Mouse (Mus musculus) hindbrain, embryonic 11.5 days (tissue): Measurements from ENCODE around the gene Itga6. TPM values are rescaled to one million over a fixed set of nuclear protein-coding genes. Genes with fewer than 3 reads are reported as not detected.

Experiments used
- ATAC-seq: fragments of 200-750 bp; cut with Nextera tagmentation; 2 replicates; pipeline ENCODE4 v1.8.0; 2017; ENCODE audit warnings: mild to moderate bottlenecking, moderate TSS enrichment, moderate library complexity; ENCODE audit not compliant: low FRiP score
- DNase-seq: peaks from one replicate; pipeline ENCODE4 v3.0.0-alpha.2; 2015; ENCODE audit warnings: low spot score
- H3K27ac ChIP-seq: fragments of 300-500 bp; sonication (generic); 2 replicates; pipeline ENCODE4 v1.5.1; 2014; ENCODE audit warnings: mild to moderate bottlenecking, low read depth, low read length
- H3K27me3 ChIP-seq: fragments of 300-500 bp; sonication (generic); 2 replicates; pipeline ENCODE4 v1.6.1; 2014; ENCODE audit warnings: mild to moderate bottlenecking, low read length, moderate library complexity, mixed read lengths; ENCODE audit not compliant: control insufficient read depth, insufficient read depth
- H3K36me3 ChIP-seq: fragments of 300-500 bp; sonication (generic); 2 replicates; pipeline ENCODE4 v1.6.1; 2014; ENCODE audit warnings: mild to moderate bottlenecking, low read length, moderate library complexity, mixed read lengths; ENCODE audit not compliant: control insufficient read depth, insufficient read depth
- H3K4me1 ChIP-seq: fragments of 300-500 bp; sonication (generic); replicated peaks from 2 replicates; pipeline ENCODE4 v1.6.1; 2014; ENCODE audit warnings: low read length, mixed read lengths; ENCODE audit not compliant: control insufficient read depth, insufficient read depth
- H3K4me2 ChIP-seq: fragments of 300-500 bp; sonication (generic); replicated peaks from 2 replicates; pipeline ENCODE4 v1.6.1; 2014; ENCODE audit warnings: mild to moderate bottlenecking, low read depth, low read length
- H3K4me3 ChIP-seq: fragments of 300-500 bp; sonication (generic); 2 replicates; pipeline ENCODE4 v1.5.1; 2014; ENCODE audit warnings: low read depth, low read length
- H3K9ac ChIP-seq: fragments of 300-500 bp; sonication (generic); 2 replicates; pipeline ENCODE4 v1.6.1; 2014; ENCODE audit warnings: low read depth, low read length
- H3K9me3 ChIP-seq: fragments of 300-500 bp; sonication (generic); 2 replicates; pipeline ENCODE4 v1.6.1; 2016; ENCODE audit warnings: low read length; ENCODE audit not compliant: control insufficient read depth
- WGBS: fragments of 180-500 bp; shearing (Covaris S2); extraction: QIAGEN DNeasy Blood & Tissue Kit; methylation state at CpG from one replicate; pipeline ENCODE4 v1.1.7; 2014; 5-methylcytosine and 5-hydroxymethylcytosine counted together
- polyA plus RNA-seq: library from polyadenylated mRNA; unstranded; fragments of >200 nt; fragmentation: Nextera tagmentation; extraction: Ambion mirVana; gene quantifications from 2 replicates; pipeline ENCODE4 v1.2.1, GENCODE M21; 2014

The Itga6 gene
- polyA plus RNA-seq, 1 experiment from 2014 or later: 25.5 TPM

GRCm38 (mm10) chr2:71751863-71752262 lies 6.4 kb downstream of the Itga6 start:
- Histone ChIP-seq H3K27me3 (0 out of 2 replicates have a peak, but pooled peaks cover 3% of the 10 kb centered on the region), H3K9ac (no peak overlapping the region), H3K4me2 (no peak overlapping the region), H3K9me3 (no peaks in the 10 kb centered on the region), H3K4me3 (no peak overlapping the region), H3K36me3 (no peaks in the 10 kb centered on the region), H3K4me1 (0 out of 2 replicates have a peak, but pooled peaks cover 3% of the 10 kb centered on the region), H3K27ac (no peak overlapping the region)
- DNase-seq: no peak
- ATAC-seq: no peak
- WGBS: 86% methylated on average over 2 of the region's 2 CpGs

- Histone ChIP-seq H3K36me3 (no peaks in the 10 kb centered on the region), H3K9ac (no peak overlapping the region), H3K4me1 (0 out of 2 replicates have a peak, but pooled peaks cover 3% of the 10 kb centered on the region), H3K4me3 (no peak overlapping the region), H3K9me3 (no peaks in the 10 kb centered on the region), H3K4me2 (no peak overlapping the region), H3K27ac (no peak overlapping the region), H3K27me3 (0 out of 2 replicates have a peak, but pooled peaks cover 3% of the 10 kb centered on the region)
- no peak for DNase-seq
- no peak for ATAC-seq
- 85% methylated on average over 2 of the region's 2 CpGs for WGBS
Measured at GRCm38 (mm10) chr2:71752383-71752782, 7.0 kb downstream of the Itga6 start.

- no peak overlapping the region for H3K9ac ChIP-seq
- H3K27me3 ChIP-seq: 0 out of 2 replicates have a peak, but pooled peaks cover 3% of the 10 kb centered on the region
- no peak overlapping the region for H3K27ac ChIP-seq
- ATAC-seq (no peak), DNase-seq (no peak)
- H3K36me3 ChIP-seq: no peaks in the 10 kb centered on the region
- H3K4me3 ChIP-seq: no peak overlapping the region
- 77% methylated on average over 4 of the region's 4 CpGs for WGBS
- no peak overlapping the region for H3K4me2 ChIP-seq
- no peaks in the 10 kb centered on the region for H3K9me3 ChIP-seq
- H3K4me1 ChIP-seq: 0 out of 2 replicates have a peak, but pooled peaks cover 3% of the 10 kb centered on the region
Measured at GRCm38 (mm10) chr2:71753161-71753560, 7.7 kb downstream of the Itga6 start.

DNA sequence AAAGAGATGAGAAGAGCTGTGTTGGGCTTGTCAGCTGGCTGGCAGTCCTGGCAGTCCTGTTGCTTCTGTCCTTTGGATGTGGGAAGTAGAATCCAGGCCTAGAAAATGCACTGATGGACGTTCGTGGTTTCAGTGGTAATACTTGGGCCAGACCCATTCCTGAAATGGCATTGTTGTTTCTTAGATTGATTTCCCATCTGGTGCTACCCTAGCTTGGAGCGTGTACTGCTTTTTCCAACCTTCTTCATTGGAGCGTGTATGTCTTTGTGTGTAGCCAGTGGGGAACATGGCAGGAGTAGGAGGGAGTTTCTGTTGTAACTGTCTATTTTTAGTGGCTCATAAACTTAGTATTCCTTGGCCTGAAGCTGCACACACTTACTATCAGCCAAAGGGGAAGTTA lies 10.3 kb downstream of the Itga6 start:
- WGBS: 83% methylated on average over 4 of the region's 4 CpGs
- ATAC-seq (no peak), DNase-seq (no peak)
- Histone ChIP-seq H3K4me2 (no peak overlapping the region), H3K27me3 (0 out of 2 replicates have a peak, but pooled peaks cover 3% of the 10 kb centered on the region), H3K4me3 (no peak overlapping the region), H3K9me3 (no peaks in the 10 kb centered on the region), H3K4me1 (no peaks in the 10 kb centered on the region), H3K9ac (no peak overlapping the region), H3K36me3 (no peaks in the 10 kb centered on the region), H3K27ac (no peak overlapping the region)

GRCm38 (mm10) chr2:71757098-71757497 lies 11.7 kb downstream of the Itga6 start:
- no peak overlapping the region for H3K27ac ChIP-seq
- no peak overlapping the region for H3K4me3 ChIP-seq
- H3K36me3 ChIP-seq: no peaks in the 10 kb centered on the region
- H3K9ac ChIP-seq: no peak overlapping the region
- WGBS: 78% methylated on average over 5 of the region's 5 CpGs
- 0 out of 2 replicates have a peak, but pooled peaks cover 3% of the 10 kb centered on the region for H3K27me3 ChIP-seq
- ATAC-seq: no peak
- DNase-seq: no peak
- no peaks in the 10 kb centered on the region for H3K9me3 ChIP-seq
- no peaks in the 10 kb centered on the region for H3K4me1 ChIP-seq
- no peak overlapping the region for H3K4me2 ChIP-seq

DNA sequence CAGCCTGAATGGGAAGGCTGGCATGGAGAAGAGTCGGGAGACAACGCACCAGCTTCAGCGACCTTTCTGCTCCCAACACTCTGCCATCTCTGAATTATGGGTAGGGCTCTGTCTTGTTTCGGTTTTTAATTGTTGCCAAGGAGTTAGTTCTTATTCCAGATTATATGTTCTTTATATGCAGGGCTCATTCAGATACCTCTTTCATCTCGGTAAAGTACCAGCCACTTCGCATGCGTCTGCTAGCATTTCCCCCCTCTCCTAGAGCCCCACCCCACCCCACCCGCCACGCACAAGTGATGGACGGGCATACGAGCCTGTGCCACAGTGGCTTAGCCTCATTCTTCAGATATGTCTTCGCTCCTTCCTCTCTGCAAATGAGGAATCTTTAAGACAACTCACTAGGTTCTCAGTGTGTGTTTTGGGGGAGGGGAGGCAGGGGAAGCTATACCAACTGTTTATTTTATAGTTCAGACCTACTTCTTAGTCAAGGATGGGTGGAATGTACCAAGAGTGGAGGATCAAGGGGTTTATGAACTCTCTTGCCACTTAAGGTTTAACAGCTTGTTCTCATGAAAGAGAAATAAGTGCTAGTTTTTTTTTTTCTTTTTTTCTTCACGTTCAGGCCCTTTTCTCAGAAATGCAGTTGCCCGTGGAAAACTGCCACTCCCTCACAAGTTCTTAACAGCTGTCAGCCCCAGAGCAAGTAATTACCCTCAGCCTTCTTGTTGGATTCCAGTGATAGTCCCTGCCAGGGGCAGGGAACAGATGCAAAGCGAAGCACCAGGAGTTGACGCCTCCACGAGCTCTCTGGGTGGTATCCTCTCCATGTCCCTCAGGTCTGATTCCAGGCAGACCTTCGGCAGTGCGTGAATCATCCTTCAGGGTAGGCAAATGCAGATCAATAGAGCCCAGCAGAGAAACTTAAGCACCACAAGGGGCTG lies 13.4 kb downstream of the Itga6 start:
- Histone ChIP-seq H3K4me2 (no peak overlapping the region), H3K27me3 (no peaks in the 10 kb centered on the region)
- DNase-seq: no peak

GRCm38 (mm10) chr2:71760091-71760490 lies 14.7 kb downstream of the Itga6 start:
- no peak overlapping the region for H3K9ac ChIP-seq
- no peak for DNase-seq
- H3K9me3 ChIP-seq: no peaks in the 10 kb centered on the region
- H3K27ac ChIP-seq: no peak overlapping the region
- H3K27me3 ChIP-seq: no peaks in the 10 kb centered on the region
- ATAC-seq: no peak
- H3K36me3 ChIP-seq: no peaks in the 10 kb centered on the region
- H3K4me3 ChIP-seq: no peak overlapping the region
- no peaks in the 10 kb centered on the region for H3K4me1 ChIP-seq
- no peak overlapping the region for H3K4me2 ChIP-seq
- WGBS: 68% methylated on average over 4 of the region's 4 CpGs

More for the DNA sequence above, 13.4 kb downstream of the Itga6 start:
- Histone ChIP-seq H3K9ac (no peak overlapping the region), H3K4me1 (no peaks in the 10 kb centered on the region), H3K4me3 (no peak overlapping the region), H3K9me3 (no peaks in the 10 kb centered on the region), H3K36me3 (no peaks in the 10 kb centered on the region), H3K27ac (no peak overlapping the region)
- ATAC-seq: no peak
- WGBS: 64% methylated on average over 19 of the region's 19 CpGs

DNA sequence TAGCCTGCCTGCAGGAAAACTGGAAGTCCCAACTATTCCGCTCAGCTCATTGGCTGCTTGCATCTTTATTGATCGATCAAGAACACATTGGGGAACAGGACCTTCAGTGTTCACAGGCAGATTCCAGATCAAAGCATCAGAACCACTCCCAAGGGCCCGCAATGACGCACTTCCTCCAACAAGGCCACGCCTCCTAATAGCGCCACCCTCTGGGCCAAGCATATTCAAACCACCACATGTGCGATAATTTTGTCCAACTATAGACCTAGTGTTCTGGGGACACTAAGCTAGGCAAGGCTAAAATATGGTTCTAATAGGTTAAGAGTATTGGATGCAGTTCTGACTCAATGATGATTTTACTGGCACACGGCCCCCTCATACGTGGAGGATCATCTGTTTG lies 15.7 kb downstream of the Itga6 start:
- no peak overlapping the region for H3K4me2 ChIP-seq
- no peaks in the 10 kb centered on the region for H3K36me3 ChIP-seq
- ATAC-seq (no peak), DNase-seq (no peak)
- no peaks in the 10 kb centered on the region for H3K9me3 ChIP-seq
- no peak overlapping the region for H3K4me3 ChIP-seq
- H3K27me3 ChIP-seq: no peaks in the 10 kb centered on the region
- no peaks in the 10 kb centered on the region for H3K4me1 ChIP-seq
- no peak overlapping the region for H3K27ac ChIP-seq
- 96% methylated on average over 9 of the region's 9 CpGs for WGBS
- no peak overlapping the region for H3K9ac ChIP-seq

DNA sequence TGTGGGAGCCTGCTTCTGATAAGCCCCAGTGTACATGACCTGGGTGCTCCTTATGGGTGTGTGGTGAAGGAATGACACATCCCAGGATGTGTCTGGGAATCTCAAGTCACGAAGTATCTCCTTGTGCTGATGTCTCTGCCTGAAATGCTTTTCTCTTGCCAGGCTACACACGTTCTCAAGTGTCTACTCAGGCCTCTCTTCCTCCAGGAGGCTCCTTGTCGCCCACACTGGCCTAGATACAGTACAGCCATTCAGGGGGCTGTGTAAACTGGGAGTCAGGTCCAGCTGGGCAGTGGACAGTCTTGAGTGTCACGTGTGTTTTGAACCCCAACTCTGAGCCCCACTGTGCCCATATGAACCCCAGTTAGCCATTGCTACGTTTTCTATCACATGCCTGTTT lies 19.1 kb downstream of the Itga6 start:
- H3K27me3 ChIP-seq: no peaks in the 10 kb centered on the region
- H3K4me2 ChIP-seq: no peak overlapping the region
- ATAC-seq (no peak), DNase-seq (no peak)
- 75% methylated on average over 5 of the region's 5 CpGs for WGBS
- no peaks in the 10 kb centered on the region for H3K9me3 ChIP-seq
- H3K27ac ChIP-seq: no peak overlapping the region
- H3K4me3 ChIP-seq: no peak overlapping the region
- no peaks in the 10 kb centered on the region for H3K4me1 ChIP-seq
- H3K36me3 ChIP-seq: no peaks in the 10 kb centered on the region
- H3K9ac ChIP-seq: no peak overlapping the region
